Mouse (Mus musculus): ENCODE data around the gene Asic1. TPM values are rescaled to one million over a fixed set of nuclear protein-coding genes. Genes with fewer than 3 reads are reported as not detected.

Asic1 gene
- under 1 TPM in 1 of 26 experiments, not detected in 25; 0.51 TPM for total RNA-seq (2018; cell fraction: chromatin; rRNA removed)
- under 1 TPM in 1 of 26 experiments, not detected in 25; 0.05 TPM for total RNA-seq (2018; cell fraction: cytosol; rRNA removed)
- not detected for total RNA-seq (2018; cell fraction: nucleus; rRNA removed)
- polyA plus RNA-seq (2018), result 0.13 TPM in 1 of 3 replicates, not detected in the others

DNA sequence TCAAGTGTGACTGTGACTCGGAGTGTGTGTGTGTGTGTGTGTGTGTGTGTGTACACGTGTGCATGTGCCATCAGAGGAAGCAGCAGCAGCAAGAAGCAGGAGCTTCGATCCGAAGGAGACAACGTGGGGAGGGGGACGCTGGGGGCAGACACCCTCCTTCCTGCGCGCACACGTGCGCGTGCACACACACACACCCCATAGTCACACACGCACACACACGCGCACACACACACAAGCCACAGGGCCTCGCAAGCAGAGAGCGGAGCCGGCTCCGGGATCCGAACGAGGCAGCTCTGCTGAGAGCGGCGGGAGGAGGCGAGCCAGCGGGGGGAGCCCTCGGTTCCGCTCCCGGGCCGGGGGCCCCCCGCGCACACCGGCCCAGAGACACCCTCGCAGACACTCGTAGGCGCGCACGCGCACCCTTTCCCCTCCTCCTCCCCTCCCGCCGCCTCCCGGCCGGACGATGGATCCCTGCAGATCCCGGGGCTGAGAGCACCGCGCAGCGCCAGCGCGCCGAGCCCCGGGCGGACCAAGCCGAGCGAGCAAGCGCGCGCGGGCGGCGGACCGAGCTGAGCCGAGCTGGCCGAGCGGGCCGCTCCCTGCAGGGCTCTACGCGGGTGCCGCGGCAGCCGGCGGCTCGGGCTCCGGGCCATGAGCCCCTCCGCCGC is at the start of gene Asic1:
Gene Asic1 (plus strand): TSS at position 215 of the 668 bp plus-strand sequence.
- Histone ChIP-seq H3K79me2 (ENCODE audit: inconsistent target) (no peaks in the 10 kb centered on the region), H3K4me3 (ENCODE audit: inconsistent target) (no peak within 1 kb of the TSS), H3K36me3 (ENCODE audit: inconsistent target) (no peaks in the 10 kb centered on the region), H3K27ac (no peak within 1 kb of the TSS)
- WGBS (ENCODE audit: missing documents), result 1% methylated on average over 70 of the region's 74 CpGs

- peaks cover 8% of the 10 kb centered on the region; the same call in 1 of the 2 replicates for H3K36me3 ChIP-seq (ENCODE audit: inconsistent target)
Observed at GRCm38 (mm10) chr15:99622063-99622462, 48.1 kb upstream of the Asic1 start.

GRCm38 (mm10) chr15:99631618-99632017 is 38.5 kb upstream of the Asic1 start:
- H3K27ac ChIP-seq, result no peak overlapping the region
- H3K79me2 ChIP-seq (ENCODE audit: inconsistent target), result no peaks in the 10 kb centered on the region
- peaks cover 3% of the 10 kb centered on the region; the same call in 1 of the 2 replicates for H3K36me3 ChIP-seq (ENCODE audit: inconsistent target)
- no peak overlapping the region for H3K4me3 ChIP-seq (ENCODE audit: inconsistent target)

More at GRCm38 (mm10) chr15:99622063-99622462, 48.1 kb upstream of the Asic1 start:
- Histone ChIP-seq H3K4me3 (ENCODE audit: inconsistent target) (no peak overlapping the region), H3K27ac (no peak overlapping the region), H3K79me2 (ENCODE audit: inconsistent target) (no peaks in the 10 kb centered on the region)
- WGBS (ENCODE audit: missing documents), result 70% methylated on average over 3 of the region's 11 CpGs

- H3K27ac ChIP-seq, result no peak overlapping the region
- no peaks in the 10 kb centered on the region for H3K36me3 ChIP-seq (ENCODE audit: inconsistent target)
- no peak overlapping the region for H3K4me3 ChIP-seq (ENCODE audit: inconsistent target)
- WGBS (ENCODE audit: missing documents), result 29% methylated on average over 7 of the region's 7 CpGs
- no peaks in the 10 kb centered on the region for H3K79me2 ChIP-seq (ENCODE audit: inconsistent target)
Observed at GRCm38 (mm10) chr15:99634702-99635101, 35.5 kb upstream of the Asic1 start.

- H3K36me3 ChIP-seq (ENCODE audit: inconsistent target), result no peaks in the 10 kb centered on the region
- H3K27ac ChIP-seq, result no peak overlapping the region
- H3K4me3 ChIP-seq (ENCODE audit: inconsistent target), result no peak overlapping the region
- H3K79me2 ChIP-seq (ENCODE audit: inconsistent target), result peaks cover 25% of the 10 kb centered on the region
- WGBS (ENCODE audit: missing documents), result 96% methylated on average over 12 of the region's 12 CpGs
Observed at GRCm38 (mm10) chr15:99637405-99638123, 32.6 kb upstream of the Asic1 start.

DNA sequence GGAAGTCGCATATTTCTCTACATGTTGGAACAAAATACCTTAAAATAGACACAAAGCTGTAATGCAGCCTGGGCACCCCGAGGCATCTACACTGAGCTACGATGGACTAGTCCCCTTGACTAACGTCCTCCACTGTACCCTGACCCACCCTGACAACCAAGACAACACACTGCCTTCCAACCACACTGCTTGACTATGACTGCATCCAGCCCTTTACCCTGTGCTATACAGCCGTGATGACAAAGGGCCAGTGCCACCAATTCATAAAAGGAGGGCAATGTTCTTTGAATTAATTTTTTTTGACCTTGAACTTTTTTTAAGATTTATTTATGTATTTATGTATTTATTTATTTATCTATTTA is 32.1 kb upstream of the Asic1 start:
- H3K27ac ChIP-seq, result no peak overlapping the region
- no peaks in the 10 kb centered on the region for H3K36me3 ChIP-seq (ENCODE audit: inconsistent target)
- H3K4me3 ChIP-seq (ENCODE audit: inconsistent target), result no peak overlapping the region
- H3K79me2 ChIP-seq (ENCODE audit: inconsistent target), result peaks cover 30% of the 10 kb centered on the region
- WGBS (ENCODE audit: missing documents), result 99% methylated on average over 5 of the region's 5 CpGs

GRCm38 (mm10) chr15:99642622-99643021 is 27.5 kb upstream of the Asic1 start:
- Histone ChIP-seq H3K79me2 (ENCODE audit: inconsistent target) (peaks cover 76% of the 10 kb centered on the region), H3K27ac (no peak overlapping the region), H3K36me3 (ENCODE audit: inconsistent target) (no peaks in the 10 kb centered on the region), H3K4me3 (ENCODE audit: inconsistent target) (no peak overlapping the region)
- 11% methylated on average over 6 of the region's 6 CpGs for WGBS (ENCODE audit: missing documents)

GRCm38 (mm10) chr15:99643832-99644231 is 26.3 kb upstream of the Asic1 start:
- H3K27ac ChIP-seq, result no peak overlapping the region

GRCm38 (mm10) chr15:99644776-99645175 is 25.4 kb upstream of the Asic1 start:
- Histone ChIP-seq H3K27ac (no peak overlapping the region), H3K4me3 (ENCODE audit: inconsistent target) (no peak overlapping the region), H3K36me3 (ENCODE audit: inconsistent target) (no peaks in the 10 kb centered on the region), H3K79me2 (ENCODE audit: inconsistent target) (peaks cover 97% of the 10 kb centered on the region)
- WGBS (ENCODE audit: missing documents), result 81% methylated on average over 7 of the region's 7 CpGs

More at GRCm38 (mm10) chr15:99643832-99644231, 26.3 kb upstream of the Asic1 start:
- Histone ChIP-seq H3K36me3 (ENCODE audit: inconsistent target) (no peaks in the 10 kb centered on the region), H3K4me3 (ENCODE audit: inconsistent target) (no peak overlapping the region), H3K79me2 (ENCODE audit: inconsistent target) (peaks cover 88% of the 10 kb centered on the region)
- WGBS (ENCODE audit: missing documents), result 85% methylated on average over 10 of the region's 10 CpGs

GRCm38 (mm10) chr15:99648326-99648725 is 21.8 kb upstream of the Asic1 start:
- WGBS (ENCODE audit: missing documents), result 81% methylated on average over 4 of the region's 4 CpGs
- no peak overlapping the region for H3K4me3 ChIP-seq (ENCODE audit: inconsistent target)
- peaks cover 79% of the 10 kb centered on the region for H3K79me2 ChIP-seq (ENCODE audit: inconsistent target)
- no peaks in the 10 kb centered on the region for H3K36me3 ChIP-seq (ENCODE audit: inconsistent target)
- H3K27ac ChIP-seq, result no peak overlapping the region

DNA sequence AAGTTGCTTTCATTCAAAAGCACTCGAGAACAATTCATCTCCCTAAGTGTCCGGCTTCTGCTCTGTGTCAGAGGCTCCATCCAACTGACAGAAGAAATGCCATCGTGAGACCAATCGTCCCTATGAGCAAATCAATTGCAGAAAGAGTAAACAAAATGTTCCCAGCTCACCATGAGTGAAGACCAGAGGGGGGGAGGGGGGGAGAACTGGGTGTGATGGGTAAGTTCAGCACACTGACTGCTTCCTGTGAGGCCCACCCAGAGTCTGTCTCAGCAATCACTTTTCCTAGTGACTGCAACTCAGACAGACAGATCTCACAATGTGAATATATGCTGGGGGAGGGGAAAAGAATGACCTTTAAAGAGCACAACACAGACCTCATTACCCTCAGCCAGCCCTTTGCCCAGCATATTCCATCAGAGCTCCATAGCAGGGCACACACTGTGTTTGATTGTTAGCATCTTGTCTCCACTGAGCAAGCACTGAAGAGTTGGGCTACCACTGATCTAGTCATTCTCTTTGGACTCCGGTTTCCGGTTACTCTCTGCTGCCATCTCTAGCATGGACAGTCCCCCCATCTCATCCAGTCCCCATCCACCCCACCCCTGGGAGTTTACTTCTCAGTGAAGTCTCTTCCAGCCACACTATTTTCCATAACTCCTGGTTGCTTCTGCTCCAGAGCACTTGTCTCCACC is 21.0 kb upstream of the Asic1 start:
- WGBS (ENCODE audit: missing documents), result 73% methylated on average over 6 of the region's 6 CpGs
- Histone ChIP-seq H3K27ac (no peak overlapping the region), H3K4me3 (ENCODE audit: inconsistent target) (no peak overlapping the region), H3K36me3 (ENCODE audit: inconsistent target) (no peaks in the 10 kb centered on the region), H3K79me2 (ENCODE audit: inconsistent target) (peaks cover 70% of the 10 kb centered on the region)

DNA sequence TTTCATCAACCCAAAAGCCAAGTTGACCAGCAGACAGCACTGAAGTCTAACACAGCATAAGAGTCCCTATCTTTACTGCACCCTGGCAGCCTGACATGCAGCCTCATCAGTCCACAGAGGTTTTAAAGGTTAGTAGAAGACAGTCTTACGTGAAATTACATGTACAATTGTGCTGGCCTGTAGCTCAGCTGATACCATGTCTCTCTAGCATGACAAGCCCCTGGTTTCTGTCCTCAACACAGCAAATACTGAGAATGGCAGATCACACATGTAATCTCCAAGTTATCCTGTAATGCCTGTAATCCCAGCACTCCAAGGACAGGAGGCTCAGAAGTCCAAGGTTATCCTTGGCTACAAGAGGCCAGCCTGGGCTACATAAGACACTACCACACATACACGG is 19.9 kb upstream of the Asic1 start:
- 53% methylated on average over 2 of the region's 2 CpGs for WGBS (ENCODE audit: missing documents)
- 0 out of 2 replicates have a peak overlapping the region, but pooled peaks have one; percentile 58 for H3K27ac ChIP-seq

DNA sequence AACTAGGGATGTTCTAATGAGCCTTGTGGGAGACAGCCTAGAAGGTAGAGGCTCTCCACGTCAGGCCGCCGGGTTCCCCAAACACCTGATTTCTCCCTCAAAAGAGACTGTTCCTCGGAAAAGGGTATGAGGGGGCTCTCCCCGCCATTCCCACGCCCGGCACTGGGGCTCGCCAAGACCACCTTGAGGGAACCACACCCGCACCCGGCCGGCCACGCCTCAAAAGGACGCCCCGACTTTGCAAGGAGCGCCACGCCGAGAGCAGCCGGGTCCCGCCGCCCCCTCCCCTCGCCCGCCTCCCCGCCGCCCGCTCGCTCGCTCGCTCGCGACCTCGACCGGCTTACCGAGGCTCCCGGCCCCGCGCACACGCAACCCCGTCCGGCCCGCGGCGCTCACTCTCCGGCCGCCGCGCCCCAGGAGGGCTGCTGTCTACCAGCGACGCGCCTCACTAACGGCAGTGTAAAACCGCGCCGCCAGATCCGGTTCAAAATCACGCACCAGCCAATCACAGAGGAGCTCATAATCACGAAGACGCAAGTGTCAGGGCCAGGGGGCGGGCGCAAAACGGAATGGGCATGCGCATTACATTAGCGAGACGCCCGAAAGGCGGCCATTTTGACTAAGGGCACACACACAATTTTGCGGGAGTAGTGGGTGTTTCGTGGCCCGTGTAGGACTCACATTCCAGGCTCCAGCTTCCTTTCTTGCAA is 18.9 kb upstream of the Asic1 start, which contains the start of gene Racgap1:
Gene Racgap1 (minus strand): TSS at position 494 of the 710 bp plus-strand sequence.
- Histone ChIP-seq H3K27ac (peak within 1 kb of the TSS; percentile 58), H3K79me2 (ENCODE audit: inconsistent target) (peaks cover 49% of the 10 kb centered on the region), H3K4me3 (ENCODE audit: inconsistent target) (peak within 1 kb of the TSS; percentile 72), H3K36me3 (ENCODE audit: inconsistent target) (no peaks in the 10 kb centered on the region)
- under 1% methylated on average over 54 of the region's 68 CpGs for WGBS (ENCODE audit: missing documents)

More for the DNA sequence above, 19.9 kb upstream of the Asic1 start:
- peak overlapping the region; percentile 72 for H3K4me3 ChIP-seq (ENCODE audit: inconsistent target)
- H3K79me2 ChIP-seq (ENCODE audit: inconsistent target), result peaks cover 59% of the 10 kb centered on the region
- H3K36me3 ChIP-seq (ENCODE audit: inconsistent target), result no peaks in the 10 kb centered on the region

Measured in macrophage (primary cell).